Mouse (Mus musculus): ENCODE measurements around the gene Etv1. TPM values are rescaled to one million over a fixed set of nuclear protein-coding genes. Genes with fewer than 3 reads are reported as not detected.

Gene Etv1
- polyA plus RNA-seq, 2 experiments, result 10.6 to 22.1 TPM

DNA sequence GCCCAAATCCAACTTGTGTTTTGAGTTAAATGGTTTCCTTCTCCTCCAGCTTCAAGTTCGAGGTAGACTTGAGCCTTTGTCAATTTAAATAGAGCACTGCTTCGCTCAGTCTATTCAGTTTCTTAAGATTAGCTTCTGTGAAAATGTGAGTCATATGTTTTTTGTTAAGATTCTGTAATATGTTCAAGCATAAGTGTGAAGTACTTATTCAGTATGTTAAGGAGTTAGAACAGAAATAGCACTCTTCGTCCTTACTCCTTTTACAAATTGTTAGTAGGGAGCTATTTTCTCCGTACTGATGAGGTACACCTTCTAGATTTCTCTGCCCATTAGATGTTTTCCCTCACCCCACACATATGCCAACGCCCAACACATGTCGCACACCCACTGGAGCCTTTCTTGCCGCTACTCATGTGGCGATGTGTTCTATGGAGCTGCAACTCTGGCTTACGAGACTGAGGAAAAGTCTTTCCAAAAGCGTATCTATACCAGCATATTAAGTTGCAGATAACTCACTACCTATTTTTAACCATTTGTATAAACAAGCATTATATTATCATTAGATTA lies 10.7 kb downstream of the Etv1 start:
- Histone ChIP-seq H3K9ac (ENCODE audit: low read depth, low read length, severe bottlenecking) (no peak overlapping the region), H3K4me1 (ENCODE audit: control insufficient read depth, insufficient read depth, low read length) (peaks cover 9% of the 10 kb centered on the region; the same call in 1 of the 2 replicates), H3K4me2 (replicated peaks; ENCODE audit: low read depth, low read length, severe bottlenecking) (no peak overlapping the region), H3K36me3 (ENCODE audit: control insufficient read depth, insufficient read depth, low read length) (0 out of 2 replicates have a peak, but pooled peaks cover 2% of the 10 kb centered on the region), H3K9me3 (ENCODE audit: control insufficient read depth, low read length) (no peaks in the 10 kb centered on the region), H3K27ac (replicated peaks; ENCODE audit: low read depth, low read length) (no peak overlapping the region), H3K4me3 (replicated peaks; ENCODE audit: low read length) (no peak overlapping the region), H3K27me3 (ENCODE audit: control insufficient read depth, insufficient read depth, low read length) (no peaks in the 10 kb centered on the region)
- no peak for DNase-seq (ENCODE audit: low spot score)
- TF ChIP-seq POLR2A (IDR thresholded peaks at IDR 0.05; ENCODE audit: borderline replicate concordance, extremely low read depth, insufficient read depth, insufficient read length), result no peak
- WGBS, result 78% methylated on average over 10 of the region's 10 CpGs
- ATAC-seq (ENCODE audit: low FRiP score, low read depth), result no peak

GRCm38 (mm10) chr12:38793076-38793475 lies 13.9 kb downstream of the Etv1 start:
- Histone ChIP-seq H3K4me1 (ENCODE audit: control insufficient read depth, insufficient read depth, low read length) (peaks cover 8% of the 10 kb centered on the region; the same call in 1 of the 2 replicates), H3K4me3 (replicated peaks; ENCODE audit: low read length) (no peak overlapping the region), H3K27me3 (ENCODE audit: control insufficient read depth, insufficient read depth, low read length) (no peaks in the 10 kb centered on the region), H3K4me2 (replicated peaks; ENCODE audit: low read depth, low read length, severe bottlenecking) (no peak overlapping the region), H3K9me3 (ENCODE audit: control insufficient read depth, low read length) (no peaks in the 10 kb centered on the region), H3K27ac (replicated peaks; ENCODE audit: low read depth, low read length) (no peak overlapping the region), H3K36me3 (ENCODE audit: control insufficient read depth, insufficient read depth, low read length) (0 out of 2 replicates have a peak, but pooled peaks cover 2% of the 10 kb centered on the region), H3K9ac (ENCODE audit: low read depth, low read length, severe bottlenecking) (no peak overlapping the region)
- 70% methylated on average over 4 of the region's 4 CpGs for WGBS
- no peak for DNase-seq (ENCODE audit: low spot score)
- ATAC-seq (ENCODE audit: low FRiP score, low read depth), result no peak
- no peak for TF ChIP-seq POLR2A (IDR thresholded peaks at IDR 0.05; ENCODE audit: borderline replicate concordance, extremely low read depth, insufficient read depth, insufficient read length)

DNA sequence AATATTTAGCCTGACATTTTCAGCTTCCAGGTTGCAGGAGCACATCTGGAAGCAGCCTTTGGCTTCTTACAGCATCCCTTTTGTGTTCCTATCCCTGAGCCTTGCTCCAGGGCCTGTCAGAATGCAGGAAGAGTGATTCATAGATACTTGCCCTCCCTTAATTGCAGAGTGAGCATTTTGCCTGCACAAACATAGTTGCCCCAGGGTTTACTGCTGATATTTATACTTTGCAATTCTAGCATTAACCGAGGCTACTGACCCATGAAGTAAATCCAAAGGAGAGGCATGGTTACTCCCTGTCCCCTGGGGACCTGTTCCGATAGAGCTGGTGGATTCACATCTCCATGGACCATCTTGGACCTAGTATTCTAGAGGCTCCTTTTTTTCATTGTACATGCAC lies 14.5 kb downstream of the Etv1 start:
- Histone ChIP-seq H3K36me3 (ENCODE audit: control insufficient read depth, insufficient read depth, low read length) (0 out of 2 replicates have a peak, but pooled peaks cover 2% of the 10 kb centered on the region), H3K27ac (replicated peaks; ENCODE audit: low read depth, low read length) (no peak overlapping the region), H3K27me3 (ENCODE audit: control insufficient read depth, insufficient read depth, low read length) (no peaks in the 10 kb centered on the region), H3K4me2 (replicated peaks; ENCODE audit: low read depth, low read length, severe bottlenecking) (no peak overlapping the region), H3K4me3 (replicated peaks; ENCODE audit: low read length) (no peak overlapping the region), H3K9ac (ENCODE audit: low read depth, low read length, severe bottlenecking) (no peak overlapping the region), H3K9me3 (ENCODE audit: control insufficient read depth, low read length) (no peaks in the 10 kb centered on the region), H3K4me1 (ENCODE audit: control insufficient read depth, insufficient read depth, low read length) (peaks cover 2% of the 10 kb centered on the region; the same call in 1 of the 2 replicates)
- 51% methylated on average over 2 of the region's 2 CpGs for WGBS
- ATAC-seq (ENCODE audit: low FRiP score, low read depth) (no peak), DNase-seq (ENCODE audit: low spot score) (no peak)
- no peak for TF ChIP-seq POLR2A (IDR thresholded peaks at IDR 0.05; ENCODE audit: borderline replicate concordance, extremely low read depth, insufficient read depth, insufficient read length)

GRCm38 (mm10) chr12:38807031-38807430 lies 27.9 kb downstream of the Etv1 start:
- 78% methylated on average over 5 of the region's 5 CpGs for WGBS
- no peak for ATAC-seq (ENCODE audit: low FRiP score, low read depth)
- Histone ChIP-seq H3K9ac (ENCODE audit: low read depth, low read length, severe bottlenecking) (no peak overlapping the region), H3K4me1 (ENCODE audit: control insufficient read depth, insufficient read depth, low read length) (no peaks in the 10 kb centered on the region), H3K9me3 (ENCODE audit: control insufficient read depth, low read length) (no peaks in the 10 kb centered on the region), H3K4me2 (replicated peaks; ENCODE audit: low read depth, low read length, severe bottlenecking) (no peak overlapping the region), H3K27ac (replicated peaks; ENCODE audit: low read depth, low read length) (no peak overlapping the region), H3K36me3 (ENCODE audit: control insufficient read depth, insufficient read depth, low read length) (no peaks in the 10 kb centered on the region), H3K27me3 (ENCODE audit: control insufficient read depth, insufficient read depth, low read length) (no peaks in the 10 kb centered on the region), H3K4me3 (replicated peaks; ENCODE audit: low read length) (no peak overlapping the region)
- no peak for TF ChIP-seq POLR2A (IDR thresholded peaks at IDR 0.05; ENCODE audit: borderline replicate concordance, extremely low read depth, insufficient read depth, insufficient read length)
- DNase-seq (ENCODE audit: low spot score), result no peak

GRCm38 (mm10) chr12:38812392-38812791 lies 33.2 kb downstream of the Etv1 start:
- WGBS, result 76% methylated on average over 6 of the region's 6 CpGs
- Histone ChIP-seq H3K27me3 (ENCODE audit: control insufficient read depth, insufficient read depth, low read length) (no peaks in the 10 kb centered on the region), H3K4me1 (ENCODE audit: control insufficient read depth, insufficient read depth, low read length) (0 out of 2 replicates have a peak, but pooled peaks cover 2% of the 10 kb centered on the region), H3K9me3 (ENCODE audit: control insufficient read depth, low read length) (no peaks in the 10 kb centered on the region), H3K36me3 (ENCODE audit: control insufficient read depth, insufficient read depth, low read length) (no peaks in the 10 kb centered on the region), H3K9ac (ENCODE audit: low read depth, low read length, severe bottlenecking) (no peak overlapping the region), H3K4me3 (replicated peaks; ENCODE audit: low read length) (no peak overlapping the region), H3K27ac (replicated peaks; ENCODE audit: low read depth, low read length) (no peak overlapping the region), H3K4me2 (replicated peaks; ENCODE audit: low read depth, low read length, severe bottlenecking) (no peak overlapping the region)
- ATAC-seq (ENCODE audit: low FRiP score, low read depth), result no peak
- TF ChIP-seq POLR2A (IDR thresholded peaks at IDR 0.05; ENCODE audit: borderline replicate concordance, extremely low read depth, insufficient read depth, insufficient read length), result no peak
- no peak for DNase-seq (ENCODE audit: low spot score)

Data from limb, embryonic 14.5 days (tissue).